Mouse (Mus musculus): ENCODE measurements at regions not wholly inside any gene's neighbourhood (a gene's known extent, or its start where the extent isn't known, plus 50 kb on each side); places are given as distances from the start of the nearest gene placed in this dataset.

GRCm38 (mm10) chr12:10231144-10231543 lies 138.6 kb upstream of the Nt5c1b start:
- DNase-seq (ENCODE audit: low spot score in 2 of 2): no peak

DNA sequence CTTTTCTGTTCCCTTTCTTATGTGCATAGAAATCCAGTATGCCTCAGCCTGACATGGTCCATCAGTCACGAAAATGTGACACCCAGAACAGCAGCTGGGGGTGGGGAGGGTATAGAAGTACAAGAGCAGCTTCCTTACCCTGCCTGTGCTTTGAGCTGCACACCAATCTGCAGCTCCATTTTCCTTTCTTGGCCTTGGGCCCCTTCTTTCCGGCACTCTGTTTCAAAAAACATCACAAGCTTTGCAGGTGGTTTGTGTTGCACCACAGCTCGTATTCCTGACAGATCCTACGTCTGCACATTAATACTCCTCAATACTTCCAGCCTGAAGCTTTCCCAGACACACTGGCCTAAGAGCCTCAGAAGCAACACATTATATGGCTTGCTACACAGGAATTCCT lies 138.1 kb upstream of the Nt5c1b start:
- no peak for DNase-seq (ENCODE audit: low spot score in 2 of 2)

- DNase-seq (ENCODE audit: low spot score in 2 of 2): no peak
These were observed 121.7 kb upstream of the Nt5c1b start for GRCm38 (mm10) chr12:10248110-10248509.

DNA sequence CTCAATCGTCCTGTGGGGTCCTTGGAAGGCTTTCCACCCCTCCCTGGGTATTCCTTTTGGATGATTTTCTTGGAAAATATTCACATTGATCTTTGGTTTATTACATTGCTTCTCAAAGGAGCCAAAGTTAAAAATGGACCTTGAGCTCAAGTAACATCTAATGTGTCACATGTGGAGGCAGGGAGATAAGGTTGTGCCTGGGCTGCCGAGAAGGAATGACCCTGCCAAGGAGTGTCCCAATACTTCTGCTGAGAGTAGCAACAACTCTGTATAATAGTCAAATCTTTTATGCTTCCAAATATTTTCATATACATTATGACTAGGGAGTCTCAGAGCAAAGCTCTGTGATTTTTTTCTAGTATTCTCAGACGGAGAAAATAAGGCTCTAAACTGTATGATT lies 113.4 kb upstream of the Nt5c1b start:
- DNase-seq (ENCODE audit: low spot score in 2 of 2): no peak

GRCm38 (mm10) chr12:10266201-10266600 lies 103.6 kb upstream of the Nt5c1b start:
- DNase-seq (ENCODE audit: low spot score in 2 of 2): no peak

DNA sequence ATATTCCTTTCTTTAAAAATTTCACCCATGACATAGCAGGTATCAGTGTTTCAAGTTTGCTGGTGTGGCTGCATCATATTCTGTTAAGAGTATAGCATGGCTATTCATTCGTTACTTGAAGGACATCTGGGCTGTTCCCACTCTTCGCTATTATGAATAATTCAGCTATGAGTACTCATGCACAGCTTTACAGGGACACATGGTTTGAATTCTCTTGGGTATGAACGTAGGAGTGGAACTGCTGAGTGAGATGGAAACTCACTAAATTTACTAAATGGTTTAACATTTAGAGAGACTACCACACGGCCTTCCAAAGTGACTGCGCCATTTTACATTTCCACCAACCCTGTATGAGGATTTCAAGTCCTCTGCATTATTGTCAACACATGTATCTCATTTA lies 97.7 kb upstream of the Nt5c1b start:
- no peak for DNase-seq (ENCODE audit: low spot score in 2 of 2)

- no peak for DNase-seq (ENCODE audit: low spot score in 2 of 2)
These were observed 94.5 kb upstream of the Nt5c1b start for GRCm38 (mm10) chr12:10275226-10275625.

DNA sequence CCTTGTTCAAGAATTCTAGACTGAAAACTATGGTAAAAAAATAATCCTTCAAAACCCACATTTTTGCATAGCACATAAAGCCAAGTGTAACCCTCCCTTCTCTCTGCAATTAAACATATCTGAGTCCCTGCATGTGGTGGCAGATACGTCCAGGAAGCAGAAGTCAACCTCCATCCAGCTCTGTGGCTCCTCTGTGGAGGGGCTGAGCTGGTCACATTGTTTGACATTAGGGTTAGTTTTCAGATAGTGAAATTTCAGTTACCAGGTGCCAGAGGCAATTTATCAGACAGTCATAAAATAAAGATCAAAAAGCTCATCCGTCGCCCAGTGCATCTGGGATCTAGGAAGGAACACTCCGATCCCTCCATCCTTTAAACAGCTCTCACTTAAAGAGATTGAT lies 77.1 kb upstream of the Nt5c1b start:
- DNase-seq (ENCODE audit: low spot score in 2 of 2): no peak

GRCm38 (mm10) chr12:10305970-10306369 lies 63.8 kb upstream of the Nt5c1b start:
- no peak for DNase-seq (ENCODE audit: low spot score in 2 of 2)

Measured in right cerebral cortex, adult 2 months (tissue).